Mouse (Mus musculus) embryonic facial prominence, embryonic 13.5 days (tissue): ENCODE measurements around the gene Tmem189. TPM values are rescaled to one million over a fixed set of nuclear protein-coding genes. Genes with fewer than 3 reads are reported as not detected.

Experiments
- ATAC-seq: fragments of 200-750 bp; cut with Nextera tagmentation; 2 replicates; pipeline ENCODE4 v1.8.0; 2017; ENCODE audit warnings: low read depth; ENCODE audit not compliant: insufficient number of reproducible peaks, insufficient read depth, low FRiP score, low TSS enrichment
- H3K27ac ChIP-seq: fragments of 300-500 bp; sonication (generic); 2 replicates; pipeline ENCODE4 v1.5.1; 2015; ENCODE audit warnings: moderate library complexity, mild to moderate bottlenecking, inconsistent platforms
- H3K27me3 ChIP-seq: fragments of 300-500 bp; sonication (generic); 2 replicates; pipeline ENCODE4 v1.6.1; 2015; ENCODE audit warnings: mild to moderate bottlenecking, inconsistent platforms
- H3K36me3 ChIP-seq: fragments of 300-500 bp; sonication (generic); 2 replicates; pipeline ENCODE4 v1.6.1; 2015; ENCODE audit warnings: mild to moderate bottlenecking, inconsistent platforms
- H3K4me1 ChIP-seq: fragments of 300-500 bp; sonication (generic); 2 replicates; pipeline ENCODE4 v1.6.1; 2015; ENCODE audit warnings: inconsistent platforms
- H3K4me2 ChIP-seq: fragments of 300-500 bp; sonication (generic); 2 replicates; pipeline ENCODE4 v1.6.1; 2015; ENCODE audit warnings: moderate library complexity, mild to moderate bottlenecking, inconsistent platforms
- H3K4me3 ChIP-seq: fragments of 300-500 bp; sonication (generic); 2 replicates; pipeline ENCODE4 v1.5.1; 2015; ENCODE audit warnings: mild to moderate bottlenecking, inconsistent platforms
- H3K9ac ChIP-seq: fragments of 300-500 bp; sonication (generic); 2 replicates; pipeline ENCODE4 v1.6.1; 2015; ENCODE audit warnings: mild to moderate bottlenecking, inconsistent platforms
- H3K9me3 ChIP-seq: fragments of 300-500 bp; sonication (generic); 2 replicates; pipeline ENCODE4 v1.6.1; 2016; ENCODE audit warnings: inconsistent platforms
- WGBS: fragments of 180-500 bp; shearing (Covaris S2); methylation state at CpG from one replicate; pipeline ENCODE4 v1.1.7; 2015; ENCODE audit warnings: mixed read lengths; 5-methylcytosine and 5-hydroxymethylcytosine counted together
- polyA plus RNA-seq: library from polyadenylated mRNA; unstranded; fragments of >200 nt; fragmentation: Nextera tagmentation; extraction: Ambion mirVana; gene quantifications from 2 replicates; pipeline ENCODE4 v1.2.1, GENCODE M21; 2015

The Tmem189 gene
- polyA plus RNA-seq, 1 experiment from 2014 or later, result 39.3 TPM

DNA sequence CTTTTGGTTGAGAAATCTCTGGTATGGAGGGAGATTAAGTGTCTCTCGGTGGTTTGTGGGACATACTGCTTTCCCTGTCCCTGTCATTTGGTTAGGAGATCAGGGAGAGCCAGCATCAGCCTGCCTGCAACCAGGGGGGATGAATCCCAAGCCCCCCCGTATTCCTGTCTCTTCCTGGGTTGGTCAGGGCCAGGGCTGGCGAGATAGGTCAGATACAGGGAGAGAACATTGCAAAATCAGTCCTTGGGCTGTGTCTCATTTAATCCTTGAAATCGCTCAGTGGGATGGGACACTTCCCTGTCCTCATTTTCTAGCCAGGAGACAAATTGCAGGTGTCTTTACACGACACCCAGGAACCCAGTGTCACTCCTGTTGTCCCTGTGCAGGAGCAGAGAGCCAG, 10.4 kb upstream of the Tmem189 start:
- WGBS, result 70% methylated on average over 5 of the region's 5 CpGs
- Histone ChIP-seq H3K4me2 (no peak overlapping the region), H3K36me3 (no peaks in the 10 kb centered on the region), H3K9me3 (no peaks in the 10 kb centered on the region; the same call in 1 of the 2 replicates), H3K4me3 (no peak overlapping the region), H3K27ac (no peak overlapping the region), H3K27me3 (no peaks in the 10 kb centered on the region), H3K4me1 (peaks cover 3% of the 10 kb centered on the region; the same call in 1 of the 2 replicates), H3K9ac (no peak overlapping the region)
- no peak for ATAC-seq

DNA sequence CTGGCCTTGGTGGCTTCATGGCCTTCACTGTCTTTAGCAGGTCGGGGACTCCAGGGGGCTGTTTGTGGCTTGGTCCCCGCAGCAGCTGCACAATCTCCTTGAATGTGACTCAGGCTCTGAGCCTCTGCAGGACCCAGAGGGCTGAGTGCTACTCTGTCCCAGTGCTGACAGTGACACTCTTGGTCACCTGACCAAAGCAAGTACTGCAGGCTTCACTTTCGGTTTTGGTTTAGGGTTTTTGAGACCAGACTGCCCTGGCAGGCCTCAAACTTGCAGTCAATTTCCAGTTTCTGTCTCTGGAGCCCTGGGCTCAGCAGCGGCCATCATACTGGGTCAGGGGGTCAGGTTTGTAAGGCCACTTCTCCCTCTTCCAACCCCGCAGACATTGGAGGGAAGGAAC, 8.3 kb upstream of the Tmem189 start:
- no peak for ATAC-seq
- Histone ChIP-seq H3K27me3 (no peaks in the 10 kb centered on the region), H3K9ac (no peak overlapping the region), H3K4me3 (no peak overlapping the region), H3K9me3 (no peaks in the 10 kb centered on the region; the same call in 1 of the 2 replicates), H3K36me3 (no peaks in the 10 kb centered on the region), H3K4me1 (peaks cover 3% of the 10 kb centered on the region; the same call in 1 of the 2 replicates), H3K4me2 (no peak overlapping the region), H3K27ac (no peak overlapping the region)
- 66% methylated on average over 5 of the region's 5 CpGs for WGBS

DNA sequence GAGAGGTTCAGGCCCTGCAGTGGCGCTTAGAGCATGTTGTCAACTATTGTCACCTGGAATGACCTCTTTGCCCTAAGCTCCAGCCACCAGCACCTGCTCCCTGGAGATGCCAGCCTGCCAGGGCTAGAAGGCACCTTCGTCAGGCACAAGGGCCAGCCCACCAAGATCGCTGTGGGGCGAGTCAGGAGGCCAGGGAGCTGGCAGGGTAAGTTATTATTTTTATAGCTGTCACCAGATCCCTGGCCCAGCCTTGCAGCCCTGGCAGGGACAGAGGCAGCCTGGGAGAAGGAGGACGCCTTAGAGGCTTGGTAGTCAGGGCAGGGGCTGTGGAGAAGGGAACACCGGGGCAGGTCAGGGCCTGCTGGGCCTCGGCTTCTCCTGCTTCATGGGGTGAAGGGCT, 6.5 kb upstream of the Tmem189 start:
- Histone ChIP-seq H3K4me2 (no peak overlapping the region), H3K9me3 (no peaks in the 10 kb centered on the region; the same call in 1 of the 2 replicates), H3K4me3 (no peak overlapping the region), H3K27ac (no peak overlapping the region), H3K4me1 (peaks cover 10% of the 10 kb centered on the region), H3K27me3 (peaks cover 16% of the 10 kb centered on the region), H3K36me3 (0 out of 2 replicates have a peak, but pooled peaks cover 3% of the 10 kb centered on the region), H3K9ac (0 out of 2 replicates have a peak overlapping the region, but pooled peaks have one; percentile 4)
- 80% methylated on average over 7 of the region's 7 CpGs for WGBS
- no peak for ATAC-seq

DNA sequence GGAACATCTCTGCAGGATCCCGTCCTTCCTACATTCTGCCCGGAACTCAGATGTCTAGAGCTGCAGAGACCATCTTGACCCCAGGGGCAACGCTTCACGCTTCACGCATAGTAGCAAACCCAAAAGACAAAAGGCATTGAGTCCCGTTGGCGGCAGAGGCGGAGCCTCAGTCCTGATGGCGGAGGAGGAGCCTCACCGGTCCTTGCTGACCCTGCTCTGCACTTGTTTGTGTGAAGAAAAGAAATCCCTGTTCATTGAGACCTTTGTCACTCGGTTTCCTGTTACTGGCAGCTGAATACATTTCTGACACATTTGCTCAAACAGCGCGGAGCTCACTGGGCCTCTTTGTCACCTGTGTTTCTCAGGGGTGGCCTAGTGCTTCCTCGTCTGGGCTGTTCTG, 5.9 kb upstream of the Tmem189 start:
- 84% methylated on average over 14 of the region's 14 CpGs for WGBS
- Histone ChIP-seq H3K4me1 (peaks cover 17% of the 10 kb centered on the region), H3K9me3 (no peaks in the 10 kb centered on the region; the same call in 1 of the 2 replicates), H3K4me2 (no peak overlapping the region), H3K36me3 (0 out of 2 replicates have a peak, but pooled peaks cover 3% of the 10 kb centered on the region), H3K4me3 (no peak overlapping the region), H3K27me3 (peaks cover 23% of the 10 kb centered on the region), H3K27ac (no peak overlapping the region), H3K9ac (no peak overlapping the region)
- ATAC-seq, result no peak

DNA sequence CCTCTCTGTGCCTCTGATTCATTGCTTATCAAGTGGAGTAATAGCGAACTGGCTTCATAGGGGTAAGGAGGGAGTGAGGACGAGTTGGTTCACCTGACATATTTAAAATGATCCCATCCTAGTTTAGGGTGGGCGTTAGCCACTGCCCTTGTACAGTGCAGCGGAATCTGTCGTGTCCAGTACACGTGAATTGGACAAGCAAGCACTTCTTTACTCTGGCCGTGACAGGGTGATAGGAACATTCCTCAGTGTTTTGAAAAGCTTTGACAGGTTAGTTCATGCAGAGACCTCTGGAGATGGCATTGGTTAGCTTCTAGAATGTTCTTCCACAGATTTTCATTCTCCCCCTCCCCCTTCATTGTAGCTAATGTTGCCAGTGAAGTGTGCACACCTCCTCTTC, 5.3 kb upstream of the Tmem189 start:
- Histone ChIP-seq H3K4me3 (no peak overlapping the region), H3K36me3 (0 out of 2 replicates have a peak, but pooled peaks cover 3% of the 10 kb centered on the region), H3K4me2 (no peak overlapping the region), H3K27me3 (peaks cover 26% of the 10 kb centered on the region), H3K27ac (no peak overlapping the region), H3K9ac (no peak overlapping the region), H3K9me3 (no peaks in the 10 kb centered on the region; the same call in 1 of the 2 replicates), H3K4me1 (peaks cover 16% of the 10 kb centered on the region)
- WGBS, result 87% methylated on average over 7 of the region's 7 CpGs
- ATAC-seq, result no peak

DNA sequence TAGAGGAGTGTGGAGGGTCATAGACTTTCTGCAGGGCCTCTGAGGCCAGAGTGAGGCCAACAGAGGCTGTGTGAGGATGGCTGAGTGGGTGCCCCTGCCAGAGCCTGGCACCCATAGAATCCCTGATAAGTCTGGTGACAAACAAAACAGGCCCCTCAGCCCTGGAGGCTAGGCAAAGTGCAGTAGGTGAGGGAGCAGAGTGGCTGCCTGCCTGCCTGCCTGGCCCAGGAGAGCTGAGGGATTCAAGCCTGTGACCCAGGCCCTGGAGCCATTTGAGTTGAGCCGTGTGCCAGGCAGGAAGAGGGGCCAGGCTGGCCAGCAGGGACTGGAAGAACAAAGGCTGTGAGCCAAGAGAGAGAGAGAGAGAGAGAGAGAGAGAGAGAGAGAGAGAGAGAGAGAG, 4.6 kb upstream of the Tmem189 start:
- 42% methylated on average over 1 of the region's 1 CpGs for WGBS
- Histone ChIP-seq H3K27me3 (peaks cover 33% of the 10 kb centered on the region), H3K9ac (no peak overlapping the region), H3K27ac (no peak overlapping the region), H3K4me3 (no peak overlapping the region), H3K4me2 (no peak overlapping the region), H3K36me3 (0 out of 2 replicates have a peak, but pooled peaks cover 3% of the 10 kb centered on the region), H3K4me1 (peaks cover 23% of the 10 kb centered on the region), H3K9me3 (no peaks in the 10 kb centered on the region; the same call in 1 of the 2 replicates)
- ATAC-seq, result no peak

DNA sequence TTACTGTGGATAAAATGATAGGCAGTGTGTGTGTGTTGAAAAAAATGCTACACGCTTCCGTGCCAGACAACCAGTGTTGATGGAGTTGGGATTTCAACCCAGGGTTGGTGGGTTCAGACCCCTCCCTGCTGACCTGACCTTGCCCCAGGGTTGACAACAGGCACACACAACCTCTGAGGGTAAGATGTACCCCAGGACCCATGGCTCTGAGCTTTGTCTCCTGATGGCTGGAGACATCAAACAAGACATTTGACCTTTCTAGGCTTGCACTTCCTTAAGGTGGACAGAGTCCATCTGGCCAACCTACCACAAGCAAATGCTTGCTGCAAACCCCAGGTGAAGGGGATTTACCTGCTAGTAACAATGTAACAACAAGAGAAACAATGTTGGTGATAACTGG, 3.9 kb upstream of the Tmem189 start:
- Histone ChIP-seq H3K27me3 (peaks cover 36% of the 10 kb centered on the region), H3K4me1 (peaks cover 25% of the 10 kb centered on the region), H3K4me3 (no peak overlapping the region), H3K9ac (no peak overlapping the region), H3K27ac (no peak overlapping the region), H3K36me3 (0 out of 2 replicates have a peak, but pooled peaks cover 3% of the 10 kb centered on the region), H3K4me2 (no peak overlapping the region), H3K9me3 (no peaks in the 10 kb centered on the region; the same call in 1 of the 2 replicates)
- no peak for ATAC-seq
- WGBS, result 82% methylated on average over 2 of the region's 2 CpGs

DNA sequence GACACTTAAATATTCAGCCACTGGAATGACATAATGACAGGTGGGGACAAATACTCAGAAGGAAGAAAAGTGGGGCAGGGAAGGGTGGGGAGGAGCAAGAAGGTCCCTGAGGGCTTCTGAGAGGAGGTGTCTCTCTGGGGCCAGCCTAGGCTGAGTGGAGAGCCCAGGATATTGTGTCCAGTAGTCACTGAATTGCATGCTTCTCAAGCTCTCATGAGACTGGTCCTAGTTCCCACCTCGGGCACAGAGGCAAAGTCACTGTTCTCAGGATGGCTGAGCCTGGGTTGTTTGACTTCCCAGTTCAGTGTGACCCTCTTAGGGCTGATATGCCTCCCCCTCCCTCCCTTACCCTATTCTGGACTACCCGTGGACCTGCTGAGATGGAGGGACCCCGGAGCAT, 3.2 kb upstream of the Tmem189 start:
- H3K9ac ChIP-seq, result no peak overlapping the region
- no peaks in the 10 kb centered on the region; the same call in 1 of the 2 replicates for H3K9me3 ChIP-seq
- H3K4me3 ChIP-seq, result no peak overlapping the region
- peaks cover 30% of the 10 kb centered on the region for H3K4me1 ChIP-seq
- no peak overlapping the region for H3K27ac ChIP-seq
- no peak for ATAC-seq
- 0 out of 2 replicates have a peak overlapping the region, but pooled peaks have one; percentile 97 for H3K4me2 ChIP-seq
- peaks cover 42% of the 10 kb centered on the region for H3K27me3 ChIP-seq
- WGBS, result 72% methylated on average over 3 of the region's 3 CpGs
- 0 out of 2 replicates have a peak, but pooled peaks cover 3% of the 10 kb centered on the region for H3K36me3 ChIP-seq

DNA sequence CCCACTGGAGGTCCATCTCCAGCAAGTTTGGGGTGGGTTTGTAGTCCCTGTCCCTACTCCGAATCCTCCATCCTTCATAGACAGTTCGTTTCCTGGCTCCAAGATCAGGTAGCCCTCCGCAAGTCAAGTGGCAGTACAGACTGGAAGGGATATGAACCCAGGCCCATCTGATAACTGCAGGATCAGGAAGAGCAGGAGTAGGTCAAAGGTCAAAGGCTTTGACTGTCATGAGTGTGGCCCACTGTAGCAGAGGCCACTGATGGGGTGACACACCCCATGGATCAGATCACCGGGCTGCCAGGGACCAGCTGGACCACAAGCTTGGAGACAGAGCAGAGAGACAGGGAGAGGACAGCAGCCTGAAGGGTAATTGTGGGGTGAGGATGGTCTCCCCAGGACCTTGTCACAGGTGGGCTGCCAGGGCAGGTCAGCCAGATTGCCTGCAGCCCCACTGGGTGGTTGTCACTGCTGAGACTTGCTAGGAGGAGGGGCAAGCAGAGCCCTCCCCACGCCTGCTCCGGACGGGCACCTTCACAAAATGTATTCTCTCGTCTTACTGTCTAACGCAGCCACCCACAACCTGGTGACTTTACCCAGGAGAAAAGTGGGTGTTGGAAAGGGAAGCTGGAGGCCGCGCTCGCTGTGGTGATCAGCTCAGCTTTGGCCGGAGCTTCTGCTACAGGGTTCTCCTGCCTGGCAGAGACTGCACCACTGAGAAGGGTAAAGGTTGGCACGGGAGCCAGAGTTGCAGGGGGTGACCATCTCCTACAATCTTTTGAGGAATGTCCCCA, 2.4 kb upstream of the Tmem189 start:
- H3K9me3 ChIP-seq, result no peaks in the 10 kb centered on the region; the same call in 1 of the 2 replicates
- H3K9ac ChIP-seq, result peak overlapping the region; percentile 49; the same call in 1 of the 2 replicates
- 88% methylated on average over 14 of the region's 14 CpGs for WGBS
- peaks cover 49% of the 10 kb centered on the region for H3K27me3 ChIP-seq
- H3K4me1 ChIP-seq, result peaks cover 32% of the 10 kb centered on the region
- no peak overlapping the region for H3K4me3 ChIP-seq
- peak overlapping the region; percentile 97; the same call in 1 of the 2 replicates for H3K4me2 ChIP-seq
- ATAC-seq, result no peak
- no peak overlapping the region for H3K27ac ChIP-seq
- 0 out of 2 replicates have a peak, but pooled peaks cover 3% of the 10 kb centered on the region for H3K36me3 ChIP-seq

DNA sequence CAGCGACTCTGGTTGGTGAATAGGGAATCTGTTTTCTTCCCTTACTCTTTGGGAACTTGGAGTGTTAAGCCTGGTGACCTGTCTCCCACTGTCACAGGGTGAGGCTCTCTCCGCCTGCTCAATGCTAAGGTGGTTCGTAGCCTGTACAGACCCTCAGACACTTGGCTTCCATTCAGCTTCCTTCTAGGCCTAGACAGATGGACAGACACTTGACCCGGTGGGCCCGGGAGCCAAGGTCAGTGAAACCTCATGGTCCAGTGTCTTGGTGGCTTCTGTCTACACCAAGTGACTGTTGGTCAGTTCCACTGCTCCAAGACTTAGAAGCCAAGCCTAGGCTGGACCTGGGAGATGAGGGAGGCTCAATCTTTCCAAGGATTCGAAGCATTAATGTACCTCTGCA, 1.8 kb upstream of the Tmem189 start:
- Histone ChIP-seq H3K9me3 (no peaks in the 10 kb centered on the region; the same call in 1 of the 2 replicates), H3K4me1 (peaks cover 32% of the 10 kb centered on the region), H3K9ac (peak overlapping the region; percentile 56; the same call in 1 of the 2 replicates), H3K4me3 (peak overlapping the region; percentile 69), H3K27me3 (peaks cover 56% of the 10 kb centered on the region), H3K4me2 (peak overlapping the region; percentile 97), H3K36me3 (0 out of 2 replicates have a peak, but pooled peaks cover 3% of the 10 kb centered on the region), H3K27ac (no peak overlapping the region)
- ATAC-seq, result no peak
- 90% methylated on average over 6 of the region's 6 CpGs for WGBS

DNA sequence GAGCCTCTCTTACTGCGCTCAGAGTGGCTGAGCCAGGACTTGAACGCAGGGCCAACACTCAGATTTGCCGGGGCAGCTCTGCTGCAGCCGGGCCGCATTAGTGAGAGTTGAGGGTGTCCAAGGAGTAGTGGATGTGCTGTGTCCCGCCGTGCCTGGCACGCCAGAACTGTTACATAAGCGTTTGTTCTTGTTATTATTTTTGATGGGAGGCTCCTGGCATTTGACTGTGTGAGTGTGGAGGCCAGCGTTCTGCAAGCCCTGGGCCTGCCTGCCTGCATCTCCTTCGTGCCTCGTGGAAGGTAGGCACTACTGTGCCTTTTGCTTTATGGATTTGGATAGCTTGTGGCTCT, 1.3 kb upstream of the Tmem189 start:
- Histone ChIP-seq H3K27me3 (peaks cover 57% of the 10 kb centered on the region), H3K9ac (peak overlapping the region; percentile 56; the same call in 1 of the 2 replicates), H3K36me3 (0 out of 2 replicates have a peak, but pooled peaks cover 3% of the 10 kb centered on the region), H3K9me3 (no peaks in the 10 kb centered on the region; the same call in 1 of the 2 replicates), H3K4me2 (peak overlapping the region; percentile 97), H3K4me1 (peaks cover 32% of the 10 kb centered on the region), H3K4me3 (peak overlapping the region; percentile 69), H3K27ac (no peak overlapping the region)
- WGBS, result 80% methylated on average over 12 of the region's 12 CpGs
- no peak for ATAC-seq
